Mouse (Mus musculus) heart, embryonic 16.5 days (tissue): ENCODE data around the gene Dmac2. TPM values are rescaled to one million over a fixed set of nuclear protein-coding genes. Genes with fewer than 3 reads are reported as not detected.

Experiments
- ATAC-seq: fragments of 200-750 bp; cut with Nextera tagmentation; replicated peaks from 2 replicates; pipeline ENCODE4 v1.8.0; 2017; ENCODE audit warnings: moderate number of reproducible peaks; ENCODE audit not compliant: insufficient read depth, low FRiP score; ENCODE audit errors: extremely low read depth
- H3K27ac ChIP-seq: fragments of 300-500 bp; sonication (generic); 2 replicates; pipeline ENCODE4 v1.5.1; 2014; ENCODE audit warnings: mild to moderate bottlenecking, low read length, control low read depth, moderate library complexity
- H3K27me3 ChIP-seq: fragments of 300-500 bp; sonication (generic); 2 replicates; pipeline ENCODE4 v1.6.1; 2014; ENCODE audit warnings: low read length, mixed read lengths; ENCODE audit not compliant: control insufficient read depth, insufficient read depth
- H3K36me3 ChIP-seq: fragments of 300-500 bp; sonication (generic); 2 replicates; pipeline ENCODE4 v1.6.1; 2014; ENCODE audit not compliant: control insufficient read depth, insufficient read depth
- H3K4me1 ChIP-seq: fragments of 300-500 bp; sonication (generic); 2 replicates; pipeline ENCODE4 v1.6.1; 2014; ENCODE audit warnings: low read length, mixed read lengths; ENCODE audit not compliant: control insufficient read depth, insufficient read depth
- H3K4me2 ChIP-seq: fragments of 300-500 bp; sonication (generic); 2 replicates; pipeline ENCODE4 v1.6.1; 2014; ENCODE audit warnings: low read depth, mild to moderate bottlenecking, control low read depth, low read length
- H3K4me3 ChIP-seq: fragments of 300-500 bp; sonication (generic); 2 replicates; pipeline ENCODE4 v1.5.1; 2014; ENCODE audit warnings: mild to moderate bottlenecking, control low read depth, low read length
- H3K9ac ChIP-seq: fragments of 300-500 bp; sonication (generic); 2 replicates; pipeline ENCODE4 v1.6.1; 2014; ENCODE audit warnings: low read length, control low read depth
- H3K9me3 ChIP-seq: fragments of 300-500 bp; sonication (generic); replicated peaks from 2 replicates; pipeline ENCODE4 v1.6.1; 2016; ENCODE audit warnings: low read length; ENCODE audit not compliant: control insufficient read depth
- WGBS: fragments of 180-500 bp; shearing (Covaris S2); extraction: QIAGEN DNeasy Blood & Tissue Kit; methylation state at CpG from one replicate; pipeline ENCODE4 v1.1.7; 2014; 5-methylcytosine and 5-hydroxymethylcytosine counted together
- polyA plus RNA-seq: library from polyadenylated mRNA; unstranded; fragments of >200 nt; fragmentation: Nextera tagmentation; extraction: Ambion mirVana; gene quantifications from 2 replicates; pipeline ENCODE4 v1.2.1, GENCODE M21; 2015

The Dmac2 gene
- polyA plus RNA-seq, 1 experiment from 2014 or later: 58.6 TPM

DNA sequence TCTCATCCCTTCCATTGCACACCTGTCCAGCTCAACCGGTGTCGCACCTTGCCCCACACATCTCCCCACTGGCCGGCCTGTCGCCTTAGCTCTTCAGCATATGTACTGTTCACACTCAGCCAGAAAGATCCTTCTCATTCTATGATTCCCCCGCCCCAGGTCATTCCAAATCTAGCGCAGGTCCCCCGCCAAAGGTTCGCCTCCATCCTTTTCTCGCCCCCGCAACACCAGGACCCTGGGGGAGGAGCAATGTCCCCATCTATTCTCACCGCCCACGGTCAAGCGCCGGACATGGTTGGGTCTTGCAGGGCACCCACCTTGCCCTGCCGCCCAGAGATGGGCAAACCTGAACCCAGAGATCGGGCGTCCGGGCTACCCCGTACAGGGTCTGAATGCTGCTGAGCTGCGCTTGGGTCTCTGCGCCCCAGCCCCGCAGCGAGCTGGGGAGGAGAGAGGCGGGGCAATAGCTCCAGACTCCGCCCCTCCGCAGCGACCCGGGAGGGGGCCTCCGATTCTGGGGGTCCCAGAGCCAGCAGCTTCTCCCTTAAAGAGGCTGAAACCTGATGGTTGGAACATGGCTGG, 55.6 kb downstream of the Dmac2 start, which contains the start of gene Tmem91:
Gene Tmem91 (minus strand): TSS at position 448 of the 582 bp plus-strand sequence.
- H3K27ac ChIP-seq: no peak within 1 kb of the TSS
- peaks cover 25% of the 10 kb centered on the region for H3K4me1 ChIP-seq
- H3K27me3 ChIP-seq: peaks cover 22% of the 10 kb centered on the region
- WGBS: 3% methylated on average over 29 of the region's 29 CpGs
- H3K9me3 ChIP-seq: no peaks in the 10 kb centered on the region
- H3K36me3 ChIP-seq: no peaks in the 10 kb centered on the region
- peak within 1 kb of the TSS; percentile 75 for H3K4me2 ChIP-seq
- ATAC-seq: no peak
- peak within 1 kb of the TSS; percentile 46 for H3K4me3 ChIP-seq
- H3K9ac ChIP-seq: peak within 1 kb of the TSS; percentile 53

Other genes starting within 250 kb of the Dmac2 start
- 0.74 and 0.87 TPM in 2 replicates for gene Cnfn, start 249.7 kb upstream of the Dmac2 start, polyA plus RNA-seq
- gene Lipe, start 220.7 kb upstream of the Dmac2 start, polyA plus RNA-seq: 8.3 and 8.6 TPM in 2 replicates
- 0.38 and 0.41 TPM in 2 replicates for gene Cxcl17, start 206.5 kb upstream of the Dmac2 start, polyA plus RNA-seq
- gene Ceacam1, start 141.8 kb upstream of the Dmac2 start, polyA plus RNA-seq: 3.8 and 4.8 TPM in 2 replicates
- gene Ceacam2, start 79.6 kb upstream of the Dmac2 start, polyA plus RNA-seq: not detected in 2 replicates
- gene Erich4, start 3.5 kb upstream of the Dmac2 start, polyA plus RNA-seq: 0.21 TPM in 1 of 2 replicates, not detected in the other
- gene B3gnt8, start 7.2 kb downstream of the Dmac2 start, polyA plus RNA-seq: 9.0 and 9.1 TPM in 2 replicates
- gene Bckdha, start 39.6 kb downstream of the Dmac2 start, polyA plus RNA-seq: 72.1 and 74.4 TPM in 2 replicates
- gene Exosc5, start 39.8 kb downstream of the Dmac2 start, polyA plus RNA-seq: 42.5 and 44.6 TPM in 2 replicates
- 2.1 and 2.2 TPM in 2 replicates for gene Tmem91, start 55.8 kb downstream of the Dmac2 start, polyA plus RNA-seq
- gene B9d2, start 61.4 kb downstream of the Dmac2 start, polyA plus RNA-seq: 30.3 and 32.0 TPM in 2 replicates
- 3.6 and 3.8 TPM in 2 replicates for gene Tgfb1, start 67.6 kb downstream of the Dmac2 start, polyA plus RNA-seq
- gene Ccdc97, start 99.7 kb downstream of the Dmac2 start, polyA plus RNA-seq: 19.9 and 23.0 TPM in 2 replicates
- 32.3 and 34.4 TPM in 2 replicates for gene Hnrnpul1, start 135.3 kb downstream of the Dmac2 start, polyA plus RNA-seq
- 44.5 and 45.1 TPM in 2 replicates for gene Axl, start 169.3 kb downstream of the Dmac2 start, polyA plus RNA-seq
- gene Cyp2s1, start 197.5 kb downstream of the Dmac2 start, polyA plus RNA-seq: 5.4 and 5.8 TPM in 2 replicates